Mouse (Mus musculus): Measurements from ENCODE around the gene Foxd4.

DNA sequence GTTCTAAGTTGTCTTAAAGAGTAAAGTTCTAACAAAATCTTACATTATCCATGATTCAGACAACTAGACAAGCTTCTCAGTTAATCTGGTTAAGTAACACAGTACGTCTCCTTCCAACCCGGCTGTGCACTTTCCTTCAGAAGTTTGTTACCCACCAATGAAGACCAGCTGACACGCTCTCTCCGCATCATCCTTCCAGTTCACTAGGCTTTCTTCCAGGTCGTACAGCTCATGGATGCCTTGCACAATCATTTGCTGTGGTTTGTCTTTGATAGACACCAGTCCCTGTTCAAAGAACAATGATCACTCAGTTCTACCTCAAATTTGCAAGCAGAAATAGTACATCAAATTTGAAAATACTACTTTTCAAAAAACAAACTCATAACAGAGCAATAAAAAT lies 19.9 kb upstream of the Foxd4 start:
- TF ChIP-seq MYC (IDR thresholded peaks at IDR 0.05; ENCODE audit: low read depth, low read length) (no peak), CTCF (IDR thresholded peaks at IDR 0.05 in 2 of 3, conservative IDR thresholded peaks at IDR 0.05 in 1 of 3; ENCODE audit: control insufficient read depth in 1 of 3, insufficient read depth in 1 of 3, low read depth in 2 of 3, low read length in 3 of 3, poor library complexity in 1 of 3, severe bottlenecking in 1 of 3) (no peak), POLR2AphosphoS2 (IDR thresholded peaks at IDR 0.05; ENCODE audit: low read length) (no peak), BHLHE40 (IDR thresholded peaks at IDR 0.05; ENCODE audit: borderline replicate concordance, low read depth, low read length) (no peak), POLR2A (IDR thresholded peaks at IDR 0.05; ENCODE audit: control insufficient read depth in 1 of 2, insufficient read depth in 1 of 2, low read depth in 1 of 2, low read length in 2 of 2, poor library complexity in 1 of 2) (no peak)
